Mouse (Mus musculus): Measurements from ENCODE around the gene Umad1. TPM values are rescaled to one million over a fixed set of nuclear protein-coding genes. Genes with fewer than 3 reads are reported as not detected.

Umad1 gene
- total RNA-seq, 2 experiments from 2014 or later = 12.5 to 13.6 TPM

Other genes with a start within 250 kb of the Umad1 start
- under 1 TPM; 0.22 to 0.36 TPM for gene Col28a1, start 66.7 kb upstream of the Umad1 start, total RNA-seq (2021)
- 10 to 100 TPM; 16.8 to 17.1 TPM for gene Mios, start 50.1 kb upstream of the Umad1 start, total RNA-seq (2021)
- gene Rpa3, start 115 bp upstream of the Umad1 start, total RNA-seq (2021) = 10 to 100 TPM; 19.6 to 22.8 TPM
- gene Gm45062, start 162 bp downstream of the Umad1 start, total RNA-seq (2021) = not detected

Data from heart, adult 18-20 months (tissue).